Mouse (Mus musculus) lung, embryonic 15.5 days (tissue): ENCODE measurements around the gene Clmn. TPM values are rescaled to one million over a fixed set of nuclear protein-coding genes. Genes with fewer than 3 reads are reported as not detected.

ENCODE experiments used
- ATAC-seq: fragments of 200-750 bp; cut with Nextera tagmentation; 2 replicates; pipeline ENCODE4 v1.8.0; 2017; ENCODE audit warnings: moderate number of reproducible peaks, borderline replicate concordance; ENCODE audit not compliant: low FRiP score, low TSS enrichment; ENCODE audit errors: extremely low read depth
- H3K27ac ChIP-seq: fragments of 300-500 bp; sonication (generic); 2 replicates; pipeline ENCODE4 v1.5.1; 2015; ENCODE audit warnings: moderate library complexity, mild to moderate bottlenecking, inconsistent platforms
- H3K27me3 ChIP-seq: fragments of 300-500 bp; sonication (generic); 2 replicates; pipeline ENCODE4 v1.6.1; 2015; ENCODE audit warnings: inconsistent platforms
- H3K36me3 ChIP-seq: fragments of 300-500 bp; sonication (generic); 2 replicates; pipeline ENCODE4 v1.6.1; 2015; ENCODE audit warnings: inconsistent platforms
- H3K4me1 ChIP-seq: fragments of 300-500 bp; sonication (generic); 2 replicates; pipeline ENCODE4 v1.6.1; 2015; ENCODE audit warnings: inconsistent platforms
- H3K4me2 ChIP-seq: fragments of 300-500 bp; sonication (generic); 2 replicates; pipeline ENCODE4 v1.6.1; 2015; ENCODE audit warnings: inconsistent platforms, mild to moderate bottlenecking, moderate library complexity
- H3K4me3 ChIP-seq: fragments of 300-500 bp; sonication (generic); 2 replicates; pipeline ENCODE4 v1.5.1; 2015; ENCODE audit warnings: mild to moderate bottlenecking, inconsistent platforms
- H3K9ac ChIP-seq: fragments of 300-500 bp; sonication (generic); 2 replicates; pipeline ENCODE4 v1.6.1; 2015; ENCODE audit warnings: inconsistent platforms
- H3K9me3 ChIP-seq: fragments of 300-500 bp; sonication (generic); 2 replicates; pipeline ENCODE4 v1.6.1; 2016; ENCODE audit warnings: inconsistent platforms
- WGBS: fragments of 180-500 bp; shearing (Covaris S2); methylation state at CpG from one replicate; pipeline ENCODE4 v1.1.7; 2015; 5-methylcytosine and 5-hydroxymethylcytosine counted together
- polyA plus RNA-seq: library from polyadenylated mRNA; unstranded; fragments of >200 nt; fragmentation: Nextera tagmentation; extraction: Ambion mirVana; gene quantifications from 2 replicates; pipeline ENCODE4 v1.2.1, GENCODE M21; 2015

Clmn gene
- polyA plus RNA-seq, 1 experiment from 2014 or later, result 3.2 TPM

- Histone ChIP-seq H3K27me3 (no peaks in the 10 kb centered on the region), H3K9ac (no peak overlapping the region), H3K4me3 (no peak overlapping the region), H3K36me3 (peaks cover 53% of the 10 kb centered on the region), H3K4me1 (no peaks in the 10 kb centered on the region), H3K4me2 (no peak overlapping the region), H3K27ac (no peak overlapping the region), H3K9me3 (no peaks in the 10 kb centered on the region)
- 81% methylated on average over 5 of the region's 5 CpGs for WGBS
- ATAC-seq, result no peak
These were observed 148.5 kb downstream of the Clmn start for GRCm38 (mm10) chr12:104716409-104716808.

- Histone ChIP-seq H3K36me3 (peaks cover 53% of the 10 kb centered on the region), H3K27me3 (no peaks in the 10 kb centered on the region), H3K9ac (no peak overlapping the region)
These were observed 149.4 kb downstream of the Clmn start for GRCm38 (mm10) chr12:104715453-104715852.

More at GRCm38 (mm10) chr12:104715453-104715852, 149.4 kb downstream of the Clmn start:
- no peak overlapping the region for H3K27ac ChIP-seq
- WGBS, result 86% methylated on average over 5 of the region's 5 CpGs
- H3K4me3 ChIP-seq, result no peak overlapping the region
- H3K4me2 ChIP-seq, result no peak overlapping the region
- ATAC-seq, result no peak
- H3K9me3 ChIP-seq, result no peaks in the 10 kb centered on the region
- no peaks in the 10 kb centered on the region for H3K4me1 ChIP-seq

Other genes with a start within 250 kb of the Clmn start
- gene Dicer1, start 113.1 kb downstream of the Clmn start, polyA plus RNA-seq, result 25.6 and 29.2 TPM in 2 replicates
- 0.50 and 0.81 TPM in 2 replicates for gene Syne3, start 144.7 kb upstream of the Clmn start, polyA plus RNA-seq
- 136 and 140 TPM in 2 replicates for gene Glrx5, start 167.6 kb upstream of the Clmn start, polyA plus RNA-seq